Mouse (Mus musculus): Measurements from ENCODE around the gene Igsf11.
"Not testable (repeated sequence)": the region's sequence is repeated elsewhere in the genome, so short reads cannot be mapped to it uniquely, and the experiment has no call there.

Igsf11 gene

GRCm38 (mm10) chr16:38941275-38941674, 48.8 kb downstream of the Igsf11 start:
- DNase-seq = no peak

- DNase-seq = no peak
These were observed 51.5 kb downstream of the Igsf11 start for GRCm38 (mm10) chr16:38943706-38944550.

- DNase-seq = no peak
These were observed 52.6 kb downstream of the Igsf11 start for GRCm38 (mm10) chr16:38945111-38945510.

GRCm38 (mm10) chr16:38945581-38945981, 53.1 kb downstream of the Igsf11 start:
- no peak for DNase-seq

- DNase-seq = no peak
These were observed 54.0 kb downstream of the Igsf11 start for GRCm38 (mm10) chr16:38946453-38946852.

- DNase-seq = no peak
These were observed 54.8 kb downstream of the Igsf11 start for GRCm38 (mm10) chr16:38947141-38947879.

GRCm38 (mm10) chr16:38948441-38948840, 56.0 kb downstream of the Igsf11 start:
- no peak for DNase-seq

- no peak for DNase-seq
These were observed 60.4 kb downstream of the Igsf11 start for GRCm38 (mm10) chr16:38952881-38953280.

- no peak for DNase-seq
These were observed 61.4 kb downstream of the Igsf11 start for GRCm38 (mm10) chr16:38953821-38954220.

GRCm38 (mm10) chr16:38954501-38955288, 62.2 kb downstream of the Igsf11 start:
- DNase-seq = no peak

- DNase-seq = no peak
These were observed 62.8 kb downstream of the Igsf11 start for GRCm38 (mm10) chr16:38955296-38955695.

- DNase-seq = no peak
These were observed 66.3 kb downstream of the Igsf11 start for GRCm38 (mm10) chr16:38958801-38959200.

- DNase-seq = no peak
These were observed 68.1 kb downstream of the Igsf11 start for GRCm38 (mm10) chr16:38960550-38960949.

- no peak for DNase-seq
These were observed 69.4 kb downstream of the Igsf11 start for GRCm38 (mm10) chr16:38961865-38962264.

- DNase-seq = no peak
These were observed 70.2 kb downstream of the Igsf11 start for GRCm38 (mm10) chr16:38962695-38963094.

GRCm38 (mm10) chr16:38967026-38967425, 74.6 kb downstream of the Igsf11 start:
- DNase-seq = no peak

- no peak for DNase-seq
These were observed 83.7 kb downstream of the Igsf11 start for GRCm38 (mm10) chr16:38976151-38976550.

- no peak for DNase-seq
These were observed 86.1 kb downstream of the Igsf11 start for GRCm38 (mm10) chr16:38978546-38978945.

GRCm38 (mm10) chr16:38980546-38980945, 88.1 kb downstream of the Igsf11 start:
- DNase-seq = no peak

- no peak for DNase-seq
These were observed 89.6 kb downstream of the Igsf11 start for GRCm38 (mm10) chr16:38982051-38982450.

GRCm38 (mm10) chr16:38982508-38983236, 90.2 kb downstream of the Igsf11 start:
- DNase-seq = no peak

- DNase-seq = not testable (repeated sequence)
These were observed 91.4 kb downstream of the Igsf11 start for GRCm38 (mm10) chr16:38983850-38984249.

GRCm38 (mm10) chr16:38985411-38985810, 92.9 kb downstream of the Igsf11 start:
- DNase-seq = no peak

All from thymus, postnatal 14 days (tissue).